Mouse (Mus musculus) intestine, embryonic 16.5 days (tissue): ENCODE data around the gene Ptprn2. TPM values are rescaled to one million over a fixed set of nuclear protein-coding genes. Genes with fewer than 3 reads are reported as not detected.

ENCODE experiments used
- ATAC-seq: fragments of 200-750 bp; cut with Nextera tagmentation; 2 replicates; pipeline ENCODE4 v1.8.0; 2017; ENCODE audit warnings: moderate TSS enrichment, moderate library complexity
- H3K27ac ChIP-seq: fragments of 300-500 bp; sonication (generic); 2 replicates; pipeline ENCODE4 v1.5.1; 2014; ENCODE audit warnings: mild to moderate bottlenecking, low read length
- H3K27me3 ChIP-seq: fragments of 300-500 bp; sonication (generic); replicated peaks from 2 replicates; pipeline ENCODE4 v1.6.1; 2014; ENCODE audit warnings: low read length, control low read depth, mixed read lengths; ENCODE audit not compliant: control insufficient read depth, insufficient read depth
- H3K36me3 ChIP-seq: fragments of 300-500 bp; sonication (generic); 2 replicates; pipeline ENCODE4 v1.6.1; 2014; ENCODE audit warnings: low read length, control low read depth; ENCODE audit not compliant: control insufficient read depth, insufficient read depth
- H3K4me1 ChIP-seq: fragments of 300-500 bp; sonication (generic); 2 replicates; pipeline ENCODE4 v1.6.1; 2014; ENCODE audit warnings: low read length, control low read depth, mixed read lengths; ENCODE audit not compliant: control insufficient read depth, insufficient read depth
- H3K4me2 ChIP-seq: fragments of 300-500 bp; sonication (generic); 2 replicates; pipeline ENCODE4 v1.6.1; 2014; ENCODE audit warnings: low read depth, low read length, control low read depth
- H3K4me3 ChIP-seq: fragments of 300-500 bp; sonication (generic); 2 replicates; pipeline ENCODE4 v1.5.1; 2014; ENCODE audit warnings: mild to moderate bottlenecking, low read length
- H3K9ac ChIP-seq: fragments of 300-500 bp; sonication (generic); 2 replicates; pipeline ENCODE4 v1.6.1; 2014; ENCODE audit warnings: low read depth, low read length
- H3K9me3 ChIP-seq: fragments of 300-500 bp; sonication (generic); 2 replicates; pipeline ENCODE4 v1.6.1; 2016; ENCODE audit warnings: low read length, control low read depth; ENCODE audit not compliant: control insufficient read depth
- WGBS: fragments of 180-500 bp; shearing (Covaris S2); extraction: QIAGEN DNeasy Blood & Tissue Kit; methylation state at CpG from one replicate; pipeline ENCODE4 v1.1.7; 2014; 5-methylcytosine and 5-hydroxymethylcytosine counted together
- polyA plus RNA-seq: library from polyadenylated mRNA; unstranded; fragments of >200 nt; fragmentation: Nextera tagmentation; extraction: Ambion mirVana; gene quantifications from 2 replicates; pipeline ENCODE4 v1.2.1, GENCODE M21; 2015

The Ptprn2 gene
- polyA plus RNA-seq, 1 experiment from 2014 or later = 1.8 TPM

DNA sequence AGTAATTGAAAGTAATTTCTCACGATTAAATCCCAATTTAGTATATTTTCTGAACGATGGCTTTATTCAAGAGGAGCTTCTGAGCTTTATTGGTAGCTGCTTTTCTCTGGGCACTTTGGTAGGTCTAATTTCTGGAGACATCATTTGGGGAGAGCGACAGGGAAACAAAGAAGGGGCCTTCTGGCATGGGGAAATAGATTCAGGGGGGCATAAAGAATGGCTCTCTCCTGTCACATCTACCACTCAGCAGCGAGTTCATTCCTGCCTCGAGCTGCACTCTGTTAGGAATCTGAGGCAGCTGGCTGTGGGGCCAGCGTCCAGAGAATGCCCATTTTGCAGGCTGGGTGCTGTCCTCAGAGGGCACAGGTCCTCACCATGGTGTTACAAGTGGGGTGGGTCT lies 285.4 kb downstream of the Ptprn2 start:
- no peaks in the 10 kb centered on the region for H3K27me3 ChIP-seq
- H3K4me3 ChIP-seq = no peak overlapping the region
- H3K36me3 ChIP-seq = no peaks in the 10 kb centered on the region
- H3K9ac ChIP-seq = no peak overlapping the region
- no peak for ATAC-seq
- H3K27ac ChIP-seq = no peak overlapping the region
- 68% methylated on average over 6 of the region's 6 CpGs for WGBS
- H3K4me1 ChIP-seq = no peaks in the 10 kb centered on the region
- H3K4me2 ChIP-seq = no peak overlapping the region
- H3K9me3 ChIP-seq = no peaks in the 10 kb centered on the region

DNA sequence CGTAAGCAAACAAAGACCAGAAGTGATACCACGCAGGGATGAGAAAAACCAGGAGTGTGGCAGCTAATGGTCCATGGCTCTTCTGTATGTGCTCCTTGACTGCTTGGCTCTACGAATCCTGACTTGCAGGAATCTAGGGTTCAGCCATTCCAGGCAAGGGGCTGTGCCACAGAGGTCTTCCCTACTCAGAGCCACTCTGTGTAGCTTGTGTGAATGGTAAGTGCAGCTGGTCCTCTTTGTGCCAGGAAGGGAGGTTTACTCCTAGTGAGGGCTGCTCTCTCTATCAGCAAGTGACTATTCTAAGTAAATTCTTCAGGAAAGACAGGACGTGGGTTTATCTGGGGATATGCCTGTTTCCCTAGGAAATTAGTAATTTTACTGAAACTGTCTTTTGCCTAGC lies 286.0 kb downstream of the Ptprn2 start:
- Histone ChIP-seq H3K4me1 (no peaks in the 10 kb centered on the region), H3K9me3 (no peaks in the 10 kb centered on the region), H3K36me3 (no peaks in the 10 kb centered on the region), H3K4me3 (no peak overlapping the region), H3K27ac (no peak overlapping the region), H3K4me2 (no peak overlapping the region), H3K27me3 (no peaks in the 10 kb centered on the region), H3K9ac (no peak overlapping the region)
- no peak for ATAC-seq
- WGBS = 52% methylated on average over 4 of the region's 4 CpGs

DNA sequence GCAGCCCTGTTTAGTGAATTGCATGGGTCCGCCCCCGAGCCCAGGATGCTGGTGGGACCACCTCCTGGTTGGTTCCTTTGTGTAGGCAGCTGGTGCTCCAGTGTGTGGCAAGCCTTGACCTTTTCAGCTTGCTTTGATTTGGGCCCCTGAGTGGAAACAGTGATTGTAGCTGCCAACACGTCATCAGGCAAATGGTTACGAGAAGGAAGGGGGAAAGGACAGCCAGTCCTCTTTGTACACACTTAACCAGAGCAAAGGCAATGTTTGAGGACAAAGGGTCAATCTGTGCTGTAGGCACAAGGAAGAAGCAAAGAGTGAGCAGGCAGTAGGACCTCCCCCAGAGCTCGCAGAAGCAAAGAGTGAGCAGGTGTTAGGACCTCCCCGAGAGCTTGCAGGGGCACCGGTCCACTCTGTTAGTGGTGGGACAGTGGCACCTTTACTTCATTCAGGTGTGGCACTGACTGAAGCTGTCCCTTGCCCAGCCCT lies 286.6 kb downstream of the Ptprn2 start:
- ATAC-seq = peak; percentile 80
- H3K36me3 ChIP-seq = no peaks in the 10 kb centered on the region
- H3K9ac ChIP-seq = no peak overlapping the region
- H3K4me3 ChIP-seq = no peak overlapping the region
- H3K9me3 ChIP-seq = no peaks in the 10 kb centered on the region
- 39% methylated on average over 7 of the region's 7 CpGs for WGBS
- no peaks in the 10 kb centered on the region for H3K4me1 ChIP-seq
- no peak overlapping the region for H3K27ac ChIP-seq
- no peaks in the 10 kb centered on the region for H3K27me3 ChIP-seq
- H3K4me2 ChIP-seq = no peak overlapping the region

DNA sequence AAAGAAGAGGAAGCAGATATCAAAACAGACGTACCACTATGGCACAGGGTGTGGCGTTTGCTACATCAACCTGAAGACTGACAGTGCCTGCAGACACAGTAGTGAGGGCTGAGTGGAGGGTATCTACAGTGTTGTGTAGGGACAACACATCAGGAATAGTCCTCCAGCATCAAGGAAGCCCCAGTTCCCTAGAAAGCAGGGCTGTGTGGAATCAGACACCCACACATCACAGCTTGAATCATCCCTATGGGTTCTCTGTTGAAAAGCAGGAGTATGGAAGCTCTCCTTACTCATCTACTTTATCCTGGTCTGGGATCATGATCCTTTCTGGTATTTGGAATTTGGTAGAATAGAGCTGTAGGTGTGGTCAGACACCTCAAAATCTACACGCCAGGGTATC lies 287.8 kb downstream of the Ptprn2 start:
- WGBS = 82% methylated on average over 3 of the region's 3 CpGs
- Histone ChIP-seq H3K4me3 (no peak overlapping the region), H3K9ac (no peak overlapping the region), H3K9me3 (no peaks in the 10 kb centered on the region), H3K27me3 (no peaks in the 10 kb centered on the region), H3K4me2 (no peak overlapping the region), H3K27ac (no peak overlapping the region), H3K36me3 (no peaks in the 10 kb centered on the region), H3K4me1 (no peaks in the 10 kb centered on the region)
- no peak for ATAC-seq

DNA sequence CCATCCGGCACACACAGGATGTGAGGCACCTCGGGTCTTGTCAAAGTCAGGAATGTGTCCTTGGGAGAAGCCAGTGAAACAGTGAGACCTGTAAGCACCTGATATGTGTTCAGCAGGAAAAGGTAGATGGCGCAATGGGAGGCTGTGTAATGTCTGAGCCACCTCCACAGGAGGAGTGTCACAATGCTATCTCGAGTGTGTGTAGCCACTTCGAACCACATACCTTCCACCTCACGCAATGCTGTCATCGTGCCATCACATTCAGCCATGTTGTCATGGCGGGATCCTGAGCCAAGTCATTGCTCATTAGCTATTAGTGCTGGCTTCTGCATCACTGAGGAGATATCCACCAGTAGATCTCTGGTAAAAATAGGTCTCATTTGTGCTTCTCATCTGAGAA lies 290.9 kb downstream of the Ptprn2 start:
- no peak overlapping the region for H3K4me2 ChIP-seq
- 87% methylated on average over 8 of the region's 8 CpGs for WGBS
- no peaks in the 10 kb centered on the region for H3K36me3 ChIP-seq
- H3K27ac ChIP-seq = no peak overlapping the region
- no peak overlapping the region for H3K9ac ChIP-seq
- no peaks in the 10 kb centered on the region for H3K27me3 ChIP-seq
- H3K4me1 ChIP-seq = no peaks in the 10 kb centered on the region
- ATAC-seq = no peak
- no peak overlapping the region for H3K4me3 ChIP-seq
- H3K9me3 ChIP-seq = no peaks in the 10 kb centered on the region

DNA sequence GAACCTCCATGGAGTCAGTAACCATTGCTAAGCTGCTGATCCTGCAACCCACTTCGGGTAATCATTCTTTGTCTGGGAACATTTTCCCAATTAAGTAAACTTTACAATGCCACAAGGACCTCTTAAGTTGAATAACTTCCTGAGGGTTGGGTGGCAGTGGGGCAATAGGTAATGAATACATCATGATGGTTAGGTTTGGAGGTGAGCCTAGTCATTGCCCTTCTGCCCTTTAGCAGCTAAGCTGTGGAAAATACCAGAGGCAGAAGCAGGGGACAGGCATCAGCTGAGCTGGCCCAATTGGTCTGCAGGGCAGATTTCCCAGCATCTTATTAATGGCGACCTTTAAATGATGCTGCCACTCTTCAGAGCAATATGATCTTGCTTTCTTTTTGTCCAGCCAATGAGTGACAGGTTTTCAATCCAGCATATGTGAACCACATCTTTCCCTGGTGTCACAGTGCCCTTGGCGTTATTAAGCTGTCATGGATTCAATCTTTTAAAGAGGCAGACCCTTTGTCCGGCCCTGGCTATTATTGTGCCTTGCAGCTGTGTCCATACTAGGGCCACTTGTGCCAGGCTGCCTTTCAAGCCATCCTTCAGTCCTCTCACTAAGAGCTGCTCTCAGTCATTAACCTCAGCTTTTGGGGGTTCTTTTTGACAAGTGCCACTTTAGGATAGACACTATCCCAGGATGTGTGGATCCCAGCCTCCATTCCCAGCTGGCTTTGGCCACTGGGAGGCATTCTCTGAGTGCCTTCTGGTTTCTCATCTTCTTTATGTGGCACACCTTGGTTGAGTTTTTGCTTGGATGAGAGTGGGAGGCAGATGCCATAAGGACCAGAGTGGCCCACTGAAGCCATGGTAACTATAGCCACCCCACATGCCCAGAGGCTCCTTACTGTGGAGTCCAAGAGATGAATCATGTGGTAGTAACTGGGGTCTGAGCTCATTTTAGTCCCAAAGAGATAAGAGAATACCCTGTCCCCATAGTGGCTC lies 292.9 kb downstream of the Ptprn2 start:
- no peak for ATAC-seq
- Histone ChIP-seq H3K36me3 (no peaks in the 10 kb centered on the region), H3K27me3 (no peaks in the 10 kb centered on the region), H3K9me3 (no peaks in the 10 kb centered on the region), H3K27ac (no peak overlapping the region), H3K4me1 (no peaks in the 10 kb centered on the region), H3K4me3 (no peak overlapping the region), H3K9ac (no peak overlapping the region), H3K4me2 (no peak overlapping the region)
- 73% methylated on average over 4 of the region's 4 CpGs for WGBS

DNA sequence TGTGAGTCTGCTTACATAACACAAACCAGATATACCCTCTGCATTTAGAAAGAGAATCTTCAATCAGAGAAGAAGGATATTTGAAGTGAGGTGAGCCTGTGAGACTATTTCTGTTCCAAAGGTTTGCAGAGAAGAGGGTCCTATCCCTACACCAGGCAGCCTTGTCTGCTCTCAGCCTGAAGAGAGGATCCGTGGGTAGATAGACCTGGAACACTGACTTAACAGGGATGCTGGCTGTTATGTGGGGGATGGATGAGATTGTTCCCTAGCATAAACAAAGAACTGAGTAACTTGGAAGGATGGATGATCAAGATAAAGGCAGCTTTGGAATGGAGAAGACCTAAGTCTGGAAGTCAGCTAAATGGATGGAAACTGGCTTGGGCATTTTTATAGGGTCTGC lies 294.9 kb downstream of the Ptprn2 start:
- Histone ChIP-seq H3K27ac (no peak overlapping the region), H3K9me3 (no peaks in the 10 kb centered on the region), H3K4me3 (no peak overlapping the region), H3K4me1 (no peaks in the 10 kb centered on the region), H3K4me2 (no peak overlapping the region), H3K27me3 (no peaks in the 10 kb centered on the region), H3K9ac (no peak overlapping the region), H3K36me3 (no peaks in the 10 kb centered on the region)
- no peak for ATAC-seq
- 82% methylated on average over 1 of the region's 1 CpGs for WGBS

DNA sequence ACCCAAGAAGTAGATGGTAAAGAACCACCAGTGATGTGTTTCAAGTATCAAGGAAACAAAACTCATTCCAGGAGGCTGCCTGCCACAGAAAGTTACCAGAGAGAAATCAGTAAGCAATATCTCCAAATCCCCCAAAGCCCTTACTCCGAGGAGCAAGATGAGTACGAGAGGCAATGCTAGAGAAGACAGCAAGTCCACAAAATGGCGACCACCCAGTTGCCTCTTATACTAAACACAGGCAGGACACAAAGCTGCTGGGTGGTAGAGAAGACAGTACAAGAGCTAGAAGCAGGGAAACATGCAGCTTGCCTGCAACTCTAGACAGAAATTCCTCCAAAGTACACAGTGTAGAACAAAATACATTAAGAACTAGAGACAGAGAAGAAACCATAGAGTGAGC lies 300.2 kb downstream of the Ptprn2 start:
- H3K27me3 ChIP-seq = no peaks in the 10 kb centered on the region
- no peaks in the 10 kb centered on the region for H3K36me3 ChIP-seq
- no peak overlapping the region for H3K4me2 ChIP-seq
- no peaks in the 10 kb centered on the region for H3K4me1 ChIP-seq
- H3K9me3 ChIP-seq = no peaks in the 10 kb centered on the region
- H3K9ac ChIP-seq = no peak overlapping the region
- no peak for ATAC-seq
- WGBS = 89% methylated on average over 3 of the region's 3 CpGs
- no peak overlapping the region for H3K27ac ChIP-seq
- H3K4me3 ChIP-seq = no peak overlapping the region

DNA sequence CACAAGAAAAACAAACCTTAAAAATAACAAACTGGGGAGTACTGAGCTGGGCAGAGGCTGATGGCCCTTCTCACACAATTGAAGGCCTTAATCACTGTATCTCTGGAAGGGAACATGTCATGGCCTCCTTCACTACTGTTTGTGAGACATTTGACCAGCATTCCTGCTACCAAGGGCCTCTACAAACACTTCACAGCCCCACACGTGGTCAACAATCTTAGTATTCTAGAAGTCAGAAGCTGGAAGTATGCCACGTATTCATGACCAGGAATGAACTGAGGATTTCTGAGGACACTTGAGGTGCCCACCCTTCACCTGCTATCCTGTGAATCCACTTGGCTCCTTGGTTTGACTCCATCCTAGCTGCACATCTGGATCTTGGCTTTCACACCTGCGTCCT lies 302.8 kb downstream of the Ptprn2 start:
- Histone ChIP-seq H3K9me3 (no peaks in the 10 kb centered on the region), H3K4me1 (no peaks in the 10 kb centered on the region), H3K4me2 (no peak overlapping the region), H3K4me3 (no peak overlapping the region), H3K27me3 (no peaks in the 10 kb centered on the region), H3K36me3 (no peaks in the 10 kb centered on the region), H3K9ac (no peak overlapping the region), H3K27ac (no peak overlapping the region)
- WGBS = 81% methylated on average over 3 of the region's 3 CpGs
- ATAC-seq = no peak
